Mouse (Mus musculus) CH12.LX (cell line): ENCODE results near the gene Ncoa7.

Experiments
- CHD1 ChIP-seq: IDR thresholded peaks from 2 replicates; pipeline ENCODE4 v1.6.1; 2012; ENCODE audit warnings: low read depth, low read length, improper control_type of control experiment, inconsistent platforms
- CTCF ChIP-seq, 2 experiments: IDR thresholded peaks in 1 of 2; conservative IDR thresholded peaks in 1 of 2; 2 replicates each; pipeline ENCODE4 v1.5.1; 2011 to 2012; ENCODE audit warnings: low read depth in 2 of 2, low read length in 2 of 2, improper control_type of control experiment in 1 of 2, inconsistent platforms in 1 of 2, mild to moderate bottlenecking in 1 of 2, moderate library complexity in 1 of 2
- ELF1 ChIP-seq: IDR thresholded peaks from 2 replicates; pipeline ENCODE4 v1.6.1; 2014; ENCODE audit warnings: low read depth, mild to moderate bottlenecking, inconsistent platforms, low read length, improper control_type of control experiment
- EP300 ChIP-seq: IDR thresholded peaks from 2 replicates; pipeline ENCODE4 v1.6.1; 2011; ENCODE audit warnings: low read length, improper control_type of control experiment
- JUND ChIP-seq: conservative IDR thresholded peaks from 2 replicates; pipeline ENCODE4 v1.6.1; 2011; ENCODE audit warnings: low read depth, low read length, improper control_type of control experiment
- KAT2A ChIP-seq: IDR thresholded peaks from 2 replicates; pipeline ENCODE4 v1.6.1; 2012; ENCODE audit warnings: low read length, improper control_type of control experiment, inconsistent platforms; ENCODE audit not compliant: insufficient replicate concordance
- MAX ChIP-seq: IDR thresholded peaks from 2 replicates; pipeline ENCODE4 v1.6.1; 2011; ENCODE audit warnings: low read length, improper control_type of control experiment
- MAZ ChIP-seq: IDR thresholded peaks from 2 replicates; pipeline ENCODE4 v1.6.1; 2012; ENCODE audit warnings: low read depth, mild to moderate bottlenecking, inconsistent platforms, low read length, improper control_type of control experiment, moderate library complexity
- MYC ChIP-seq: IDR thresholded peaks from 2 replicates; pipeline ENCODE4 v1.6.1; 2011; ENCODE audit warnings: low read depth, mild to moderate bottlenecking, improper control_type of control experiment, low read length
- PAX5 ChIP-seq: IDR thresholded peaks from 2 replicates; pipeline ENCODE4 v1.6.1; 2012; ENCODE audit warnings: low read length, inconsistent platforms, mixed read lengths
- POLR2A ChIP-seq: IDR thresholded peaks from 2 replicates; pipeline ENCODE4 v1.6.1; 2011; ENCODE audit warnings: low read depth, mild to moderate bottlenecking, improper control_type of control experiment, low read length
- POLR2AphosphoS2 ChIP-seq: IDR thresholded peaks from 2 replicates; pipeline ENCODE4 v1.6.1; 2011; ENCODE audit warnings: low read depth, low read length, improper control_type of control experiment
- RAD21 ChIP-seq: IDR thresholded peaks from 2 replicates; pipeline ENCODE4 v1.6.1; 2011; ENCODE audit warnings: low read depth, mild to moderate bottlenecking, low read length, improper control_type of control experiment, moderate library complexity

GRCm38 (mm10) chr10:30754825-30755457 lies 48.2 kb downstream of the Ncoa7 start:
- TF ChIP-seq MYC = no peak
- no peak for TF ChIP-seq KAT2A
- TF ChIP-seq PAX5 = no peak
- no peak for TF ChIP-seq CTCF (conservative IDR thresholded peaks at IDR 0.05 in 1 of 2, IDR thresholded peaks at IDR 0.05 in 1 of 2; ENCODE audit: low read depth in 2 of 2, low read length in 2 of 2)
- no peak for TF ChIP-seq MAZ
- no peak for TF ChIP-seq MAX
- no peak for TF ChIP-seq CHD1
- no peak for TF ChIP-seq POLR2A
- no peak for TF ChIP-seq POLR2AphosphoS2
- no peak for TF ChIP-seq RAD21
- no peak; the same call in 1 of the 2 replicates for TF ChIP-seq EP300
- TF ChIP-seq ELF1 = no peak
- TF ChIP-seq JUND = no peak
